Mouse (Mus musculus): ENCODE data around the gene Hmcn2.

DNA sequence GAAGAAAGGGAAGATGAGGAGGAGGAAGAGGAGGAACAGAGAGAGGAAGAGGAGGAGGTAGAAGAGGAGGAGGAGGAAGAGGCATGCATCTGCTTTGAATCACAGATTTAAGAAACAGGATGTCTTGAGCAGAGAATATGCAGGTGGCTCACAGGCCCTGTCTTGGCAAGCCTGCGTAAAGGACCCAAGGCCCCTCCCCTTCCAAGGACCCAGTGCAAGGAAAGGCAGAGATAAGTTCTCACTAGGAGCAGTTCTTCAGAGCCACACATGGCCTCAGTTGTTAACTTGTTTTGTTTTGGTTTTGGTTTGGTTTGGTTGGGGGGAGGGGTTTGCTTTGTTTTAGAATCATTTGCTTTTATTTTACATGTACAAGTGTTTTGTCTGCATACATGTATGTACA, 137.3 kb downstream of the Hmcn2 start:
- TF ChIP-seq CTCF (IDR thresholded peaks at IDR 0.05; ENCODE audit: insufficient read depth, low read length) (no peak), POLR2A (IDR thresholded peaks at IDR 0.05; ENCODE audit: borderline replicate concordance, extremely low read depth, low read depth, low read length) (no peak)

Measured in lung, adult 2 months (tissue).